Mouse (Mus musculus) lung, embryonic 15.5 days (tissue): Measurements from ENCODE around the gene March8. TPM values are rescaled to one million over a fixed set of nuclear protein-coding genes. Genes with fewer than 3 reads are reported as not detected.

Source experiments
- ATAC-seq: fragments of 200-750 bp; cut with Nextera tagmentation; 2 replicates; pipeline ENCODE4 v1.8.0; 2017; ENCODE audit warnings: moderate number of reproducible peaks, borderline replicate concordance; ENCODE audit not compliant: low FRiP score, low TSS enrichment; ENCODE audit errors: extremely low read depth
- H3K27ac ChIP-seq: fragments of 300-500 bp; sonication (generic); 2 replicates; pipeline ENCODE4 v1.5.1; 2015; ENCODE audit warnings: moderate library complexity, mild to moderate bottlenecking, inconsistent platforms
- H3K27me3 ChIP-seq: fragments of 300-500 bp; sonication (generic); 2 replicates; pipeline ENCODE4 v1.6.1; 2015; ENCODE audit warnings: inconsistent platforms
- H3K36me3 ChIP-seq: fragments of 300-500 bp; sonication (generic); 2 replicates; pipeline ENCODE4 v1.6.1; 2015; ENCODE audit warnings: inconsistent platforms
- H3K4me1 ChIP-seq: fragments of 300-500 bp; sonication (generic); 2 replicates; pipeline ENCODE4 v1.6.1; 2015; ENCODE audit warnings: inconsistent platforms
- H3K4me2 ChIP-seq: fragments of 300-500 bp; sonication (generic); 2 replicates; pipeline ENCODE4 v1.6.1; 2015; ENCODE audit warnings: inconsistent platforms, mild to moderate bottlenecking, moderate library complexity
- H3K4me3 ChIP-seq: fragments of 300-500 bp; sonication (generic); 2 replicates; pipeline ENCODE4 v1.5.1; 2015; ENCODE audit warnings: mild to moderate bottlenecking, inconsistent platforms
- H3K9ac ChIP-seq: fragments of 300-500 bp; sonication (generic); 2 replicates; pipeline ENCODE4 v1.6.1; 2015; ENCODE audit warnings: inconsistent platforms
- H3K9me3 ChIP-seq: fragments of 300-500 bp; sonication (generic); 2 replicates; pipeline ENCODE4 v1.6.1; 2016; ENCODE audit warnings: inconsistent platforms
- WGBS: fragments of 180-500 bp; shearing (Covaris S2); methylation state at CpG from one replicate; pipeline ENCODE4 v1.1.7; 2015; 5-methylcytosine and 5-hydroxymethylcytosine counted together
- polyA plus RNA-seq: library from polyadenylated mRNA; unstranded; fragments of >200 nt; fragmentation: Nextera tagmentation; extraction: Ambion mirVana; gene quantifications from 2 replicates; pipeline ENCODE4 v1.2.1, GENCODE M21; 2015

March8 gene
- polyA plus RNA-seq, 1 experiment from 2014 or later = 35.3 TPM

DNA sequence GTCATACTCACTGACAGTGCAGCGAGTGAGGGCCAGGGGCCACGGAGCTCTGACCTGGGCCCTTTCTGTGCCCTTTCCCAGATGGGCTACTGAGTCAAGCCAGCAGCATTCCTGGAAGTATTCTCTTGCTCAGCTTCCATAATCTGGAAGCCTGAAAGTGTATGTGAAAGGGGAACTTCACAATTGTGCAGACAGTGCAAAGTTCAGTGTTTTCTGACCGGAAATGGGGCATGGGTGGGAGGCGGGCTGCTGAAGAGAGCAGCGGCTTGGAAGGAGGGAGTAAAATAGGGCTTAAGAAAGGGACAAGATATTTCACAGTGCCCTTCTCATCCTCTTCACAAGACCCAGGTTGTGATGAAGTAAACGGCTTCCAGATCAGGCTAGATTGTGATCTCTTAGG, 101.7 kb downstream of the March8 start:
- Histone ChIP-seq H3K9ac (no peak overlapping the region), H3K27me3 (no peaks in the 10 kb centered on the region), H3K4me2 (no peak overlapping the region), H3K36me3 (no peaks in the 10 kb centered on the region), H3K4me3 (no peak overlapping the region), H3K9me3 (no peaks in the 10 kb centered on the region), H3K4me1 (no peaks in the 10 kb centered on the region), H3K27ac (no peak overlapping the region)
- WGBS = 85% methylated on average over 6 of the region's 6 CpGs
- ATAC-seq = no peak

DNA sequence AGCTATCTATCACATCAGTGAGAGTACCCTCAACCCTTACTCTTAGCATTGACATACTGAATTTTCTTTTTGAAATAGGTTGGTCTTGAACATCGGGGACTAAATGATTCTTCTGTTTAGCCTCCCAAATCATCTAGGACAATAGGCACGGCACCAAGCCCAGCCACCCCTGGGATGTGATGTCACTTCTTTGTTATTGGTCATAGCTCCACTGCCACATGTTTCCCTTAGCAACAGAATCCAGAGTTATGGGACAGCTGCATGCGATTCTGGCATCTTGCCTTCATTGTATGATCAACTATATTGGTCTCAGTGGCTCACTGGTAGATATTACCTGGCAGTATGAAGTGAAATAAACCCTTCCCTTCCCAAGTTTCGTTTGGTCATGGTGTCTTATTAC, 102.6 kb downstream of the March8 start:
- H3K27ac ChIP-seq = no peak overlapping the region
- ATAC-seq = no peak
- H3K4me2 ChIP-seq = no peak overlapping the region
- no peak overlapping the region for H3K9ac ChIP-seq
- no peaks in the 10 kb centered on the region for H3K9me3 ChIP-seq
- WGBS = 73% methylated on average over 4 of the region's 4 CpGs
- H3K4me1 ChIP-seq = no peaks in the 10 kb centered on the region
- H3K27me3 ChIP-seq = no peaks in the 10 kb centered on the region
- no peaks in the 10 kb centered on the region for H3K36me3 ChIP-seq
- no peak overlapping the region for H3K4me3 ChIP-seq

DNA sequence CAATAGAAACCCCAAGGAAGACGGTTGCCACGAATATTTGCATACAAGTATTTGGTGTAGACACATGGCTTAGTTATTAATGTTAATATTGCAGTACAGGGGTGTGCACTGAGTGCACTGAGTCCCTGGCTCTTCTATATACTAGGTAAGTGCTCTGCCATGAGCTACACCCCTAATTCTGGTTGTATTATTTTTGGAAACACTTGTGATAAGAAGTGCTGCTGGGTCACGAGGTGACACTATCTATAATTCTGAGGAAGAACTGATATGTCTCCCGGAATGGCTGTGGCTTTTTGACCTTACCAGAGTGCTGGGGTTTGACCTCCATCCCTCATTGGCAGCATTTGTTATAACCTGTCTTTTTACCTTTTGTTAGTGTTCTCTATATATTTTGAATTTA, 103.0 kb downstream of the March8 start:
- no peaks in the 10 kb centered on the region for H3K9me3 ChIP-seq
- no peaks in the 10 kb centered on the region for H3K27me3 ChIP-seq
- H3K4me2 ChIP-seq = no peak overlapping the region
- no peaks in the 10 kb centered on the region for H3K36me3 ChIP-seq
- no peak overlapping the region for H3K4me3 ChIP-seq
- no peak overlapping the region for H3K27ac ChIP-seq
- 57% methylated on average over 4 of the region's 4 CpGs for WGBS
- H3K4me1 ChIP-seq = no peaks in the 10 kb centered on the region
- H3K9ac ChIP-seq = no peak overlapping the region
- ATAC-seq = no peak

DNA sequence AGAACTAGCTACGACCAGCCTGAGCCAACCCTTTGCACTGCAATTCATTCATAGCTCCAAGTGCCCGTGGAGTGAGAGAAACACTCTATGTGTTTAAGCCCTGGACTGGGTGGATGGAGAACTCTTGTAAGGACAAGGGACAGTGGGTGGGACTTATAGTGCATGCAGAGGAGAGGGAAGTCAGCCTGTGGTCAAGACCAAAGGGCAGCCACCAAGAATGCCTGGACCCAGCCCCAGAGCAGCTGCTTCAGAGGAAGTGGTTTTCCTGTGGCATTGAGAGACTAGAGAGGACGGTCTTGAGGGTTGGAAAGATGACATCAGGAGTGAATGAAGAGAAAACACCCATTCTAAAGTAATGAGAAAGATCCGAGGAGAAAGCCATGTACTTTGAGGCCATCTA, 118.0 kb downstream of the March8 start:
- 68% methylated on average over 4 of the region's 4 CpGs for WGBS
- Histone ChIP-seq H3K9me3 (no peaks in the 10 kb centered on the region), H3K9ac (no peak overlapping the region), H3K4me1 (peaks cover 3% of the 10 kb centered on the region; the same call in 1 of the 2 replicates), H3K4me2 (no peak overlapping the region), H3K36me3 (no peaks in the 10 kb centered on the region), H3K27ac (no peak overlapping the region), H3K27me3 (peaks cover 17% of the 10 kb centered on the region), H3K4me3 (no peak overlapping the region)
- no peak for ATAC-seq

DNA sequence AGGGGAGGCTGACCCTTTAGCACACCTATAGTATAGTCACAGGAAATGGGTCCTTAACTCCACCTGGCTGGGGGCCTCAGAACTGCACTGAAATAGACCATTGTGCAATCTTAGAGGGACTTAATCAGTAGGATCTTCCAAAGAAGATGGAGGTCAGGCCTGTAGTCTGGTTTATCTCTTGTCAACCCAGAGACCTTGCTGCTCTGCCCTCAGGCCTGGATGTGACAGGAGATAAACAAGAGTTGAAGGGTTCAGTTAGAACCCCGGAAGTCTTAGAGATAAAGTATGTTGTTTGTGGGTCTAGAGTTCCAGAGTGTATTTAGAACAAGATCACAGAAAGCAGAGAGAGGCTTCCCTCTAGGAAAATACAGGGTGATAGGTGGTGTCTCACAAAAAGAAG, 118.7 kb downstream of the March8 start:
- no peak for ATAC-seq

DNA sequence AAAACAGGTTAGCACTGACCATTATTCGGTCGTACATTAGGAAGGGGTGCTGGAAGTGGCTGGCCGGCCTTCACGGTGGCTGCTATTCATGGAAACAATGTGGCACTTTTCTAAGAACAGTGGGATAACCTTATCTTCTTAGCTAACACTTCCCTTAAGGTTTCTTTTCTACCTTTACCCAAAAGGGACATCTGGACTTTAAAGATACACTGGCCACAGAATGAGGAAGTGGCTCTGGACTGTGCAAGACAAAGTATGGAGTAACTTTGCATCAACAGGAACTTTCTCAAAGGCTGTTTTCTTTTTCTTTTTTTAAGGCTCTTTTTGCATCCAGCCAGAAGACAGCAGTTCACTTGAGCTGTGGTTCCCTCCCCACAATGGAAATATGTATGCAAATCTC, 120.9 kb downstream of the March8 start:
- no peak overlapping the region for H3K4me2 ChIP-seq
- H3K4me3 ChIP-seq = no peak overlapping the region
- no peak for ATAC-seq
- no peaks in the 10 kb centered on the region for H3K9me3 ChIP-seq
- peaks cover 3% of the 10 kb centered on the region; the same call in 1 of the 2 replicates for H3K4me1 ChIP-seq
- H3K27ac ChIP-seq = no peak overlapping the region
- H3K27me3 ChIP-seq = peaks cover 39% of the 10 kb centered on the region
- WGBS = 62% methylated on average over 4 of the region's 4 CpGs
- no peaks in the 10 kb centered on the region for H3K36me3 ChIP-seq
- no peak overlapping the region for H3K9ac ChIP-seq

More for the DNA sequence above, 118.7 kb downstream of the March8 start:
- H3K4me2 ChIP-seq = no peak overlapping the region
- H3K36me3 ChIP-seq = no peaks in the 10 kb centered on the region
- H3K27ac ChIP-seq = no peak overlapping the region
- peaks cover 3% of the 10 kb centered on the region; the same call in 1 of the 2 replicates for H3K4me1 ChIP-seq
- no peaks in the 10 kb centered on the region for H3K9me3 ChIP-seq
- no peak overlapping the region for H3K4me3 ChIP-seq
- peaks cover 24% of the 10 kb centered on the region for H3K27me3 ChIP-seq
- no peak overlapping the region for H3K9ac ChIP-seq
- 38% methylated on average over 1 of the region's 1 CpGs for WGBS

Other genes with a start within 250 kb of the March8 start
- 11.1 and 13.2 TPM in 2 replicates for gene Tmcc1, start 144.5 kb upstream of the March8 start, polyA plus RNA-seq
- 38.7 and 41.9 TPM in 2 replicates for gene Washc2, start 130.0 kb upstream of the March8 start, polyA plus RNA-seq
- gene Zfand4, start 73.8 kb upstream of the March8 start, polyA plus RNA-seq = 6.3 and 6.5 TPM in 2 replicates
- 0.84 and 1.0 TPM in 2 replicates for gene Alox5, start 123.2 kb downstream of the March8 start, polyA plus RNA-seq
- not detected in 2 replicates for gene Olfr211, start 151.1 kb downstream of the March8 start, polyA plus RNA-seq
- gene Olfr212, start 168.5 kb downstream of the March8 start, polyA plus RNA-seq = not detected in 2 replicates
- gene Olfr213, start 200.4 kb downstream of the March8 start, polyA plus RNA-seq = not detected in 2 replicates
- 0.36 and 0.78 TPM in 2 replicates for gene Gm5580, start 213.1 kb downstream of the March8 start, polyA plus RNA-seq
- not detected in 2 replicates for gene Olfr214, start 216.2 kb downstream of the March8 start, polyA plus RNA-seq
- not detected in 2 replicates for gene Olfr215, start 246.2 kb downstream of the March8 start, polyA plus RNA-seq